Mouse (Mus musculus) forebrain, embryonic 12.5 days (tissue): ENCODE data around the gene Vti1a. TPM values are rescaled to one million over a fixed set of nuclear protein-coding genes. Genes with fewer than 3 reads are reported as not detected.
A peak's percentile ranks its signal among the peaks of the same experiment; 100 is the strongest.

ENCODE experiments used
- ATAC-seq: fragments of 200-750 bp; cut with Nextera tagmentation; 2 replicates; pipeline ENCODE4 v1.8.0; 2017; ENCODE audit warnings: moderate TSS enrichment; ENCODE audit not compliant: low FRiP score
- H3K27ac ChIP-seq: fragments of 300-500 bp; sonication (generic); 2 replicates; pipeline ENCODE4 v1.5.1; 2016; ENCODE audit warnings: mild to moderate bottlenecking
- H3K27me3 ChIP-seq: fragments of 300-500 bp; sonication (generic); 2 replicates; pipeline ENCODE4 v1.6.1; 2016; ENCODE audit warnings: mild to moderate bottlenecking
- H3K36me3 ChIP-seq: fragments of 300-500 bp; sonication (generic); replicated peaks from 2 replicates; pipeline ENCODE4 v1.6.1; 2016; ENCODE audit warnings: mild to moderate bottlenecking
- H3K4me1 ChIP-seq: fragments of 300-500 bp; sonication (generic); 2 replicates; pipeline ENCODE4 v1.6.1; 2016
- H3K4me2 ChIP-seq: fragments of 300-500 bp; sonication (generic); 2 replicates; pipeline ENCODE4 v1.6.1; 2016; ENCODE audit warnings: mild to moderate bottlenecking, moderate library complexity
- H3K4me3 ChIP-seq: fragments of 300-500 bp; sonication (generic); replicated peaks from 2 replicates; pipeline ENCODE4 v1.5.1; 2016; ENCODE audit warnings: mild to moderate bottlenecking
- H3K9ac ChIP-seq: fragments of 300-500 bp; sonication (generic); 2 replicates; pipeline ENCODE4 v1.6.1; 2016; ENCODE audit warnings: mild to moderate bottlenecking
- H3K9me3 ChIP-seq: fragments of 300-500 bp; sonication (generic); 2 replicates; pipeline ENCODE4 v1.6.1; 2016
- WGBS: fragments of 180-500 bp; shearing (Covaris S2); methylation state at CpG from one replicate; pipeline ENCODE4 v1.1.7; 2016; 5-methylcytosine and 5-hydroxymethylcytosine counted together
- polyA plus RNA-seq: library from polyadenylated mRNA; unstranded; fragments of >200 nt; fragmentation: Nextera tagmentation; extraction: Ambion mirVana; gene quantifications from 2 replicates; pipeline ENCODE4 v1.2.1, GENCODE M21; 2016

Vti1a gene
- polyA plus RNA-seq, 1 experiment from 2014 or later: 34.3 TPM

DNA sequence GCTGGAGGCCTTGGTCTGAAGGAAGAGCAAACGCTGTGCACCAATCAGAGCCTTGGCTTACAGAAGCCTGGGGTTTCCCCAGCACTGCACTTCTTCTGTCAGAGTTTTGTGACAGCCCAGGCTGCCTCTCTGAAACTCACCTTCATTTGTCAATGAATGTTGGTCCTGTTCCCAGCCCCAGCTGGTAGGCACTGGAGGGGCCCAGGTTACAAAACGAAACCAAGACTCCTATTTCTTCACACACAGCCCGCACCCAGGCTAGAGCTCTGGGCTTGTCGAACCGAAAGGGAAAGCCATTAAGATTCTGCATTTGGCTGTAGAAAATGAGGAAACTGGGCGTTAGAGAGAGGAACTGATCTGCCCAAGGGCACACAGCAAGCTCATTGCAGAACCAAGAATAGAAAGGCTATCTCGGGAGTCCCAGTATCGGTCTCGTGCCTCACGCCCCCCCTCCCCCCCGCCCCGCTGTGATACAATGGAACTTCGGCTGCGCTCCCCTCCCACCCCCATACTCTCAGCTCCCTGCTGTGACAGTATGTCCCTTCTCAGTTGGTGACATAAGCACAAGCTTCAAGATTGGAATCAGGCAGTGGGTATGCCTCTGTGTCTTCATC lies 327.3 kb downstream of the Vti1a start:
- Histone ChIP-seq H3K4me3 (peak overlapping the region; percentile 22), H3K9me3 (no peaks in the 10 kb centered on the region), H3K36me3 (no peaks in the 10 kb centered on the region), H3K27me3 (peaks cover 43% of the 10 kb centered on the region), H3K4me1 (peaks cover 17% of the 10 kb centered on the region), H3K9ac (peak overlapping the region; percentile 18), H3K27ac (no peak overlapping the region), H3K4me2 (peak overlapping the region; percentile 48)
- ATAC-seq: no peak
- 7% methylated on average over 14 of the region's 14 CpGs for WGBS

DNA sequence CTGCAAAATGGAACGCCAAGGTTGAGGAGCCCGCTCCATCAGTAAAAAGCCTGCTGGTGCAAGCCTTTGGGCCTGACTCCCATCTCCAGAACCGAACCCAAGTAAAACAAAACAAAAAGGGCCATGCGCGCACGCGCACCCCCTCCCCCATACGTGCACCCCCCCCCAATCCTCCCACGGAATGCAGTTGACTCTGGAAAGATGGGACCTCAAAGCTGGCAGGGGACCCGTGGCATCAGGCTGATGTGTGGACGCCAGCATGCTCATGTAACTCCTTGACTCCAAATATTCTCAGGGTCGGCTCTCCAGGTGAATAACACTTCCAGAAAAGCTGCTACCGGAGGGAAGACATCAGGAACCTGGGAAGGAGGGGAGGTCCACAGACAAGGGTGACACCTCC lies 327.8 kb downstream of the Vti1a start:
- Histone ChIP-seq H3K36me3 (no peaks in the 10 kb centered on the region), H3K4me3 (no peak overlapping the region), H3K9ac (no peak overlapping the region), H3K27ac (no peak overlapping the region), H3K4me2 (peak overlapping the region; percentile 48), H3K27me3 (peaks cover 45% of the 10 kb centered on the region), H3K9me3 (no peaks in the 10 kb centered on the region), H3K4me1 (peaks cover 17% of the 10 kb centered on the region)
- WGBS: 72% methylated on average over 13 of the region's 13 CpGs
- ATAC-seq: no peak

DNA sequence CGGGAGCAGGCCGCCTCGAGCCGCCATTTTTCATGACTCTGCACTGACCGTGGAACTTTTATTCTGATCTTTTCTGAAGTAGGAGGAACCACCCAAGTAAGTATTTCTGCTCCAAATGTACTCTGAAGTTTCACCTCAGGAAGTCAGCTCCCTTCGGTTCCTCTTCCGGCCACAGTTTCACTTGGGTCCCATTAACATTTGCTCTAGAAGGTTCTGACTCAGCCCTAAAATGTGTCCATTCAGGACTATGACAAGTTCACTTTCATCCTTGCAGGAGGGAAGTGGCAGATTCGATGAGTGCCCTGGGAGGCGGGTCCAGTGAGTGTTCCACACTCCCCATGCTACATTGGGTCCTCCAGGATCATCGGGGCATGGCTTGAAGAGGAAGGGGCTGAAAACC lies 333.3 kb downstream of the Vti1a start:
- Histone ChIP-seq H3K9ac (no peak overlapping the region), H3K4me3 (no peak overlapping the region), H3K27ac (no peak overlapping the region), H3K27me3 (peaks cover 28% of the 10 kb centered on the region), H3K9me3 (no peaks in the 10 kb centered on the region), H3K36me3 (no peaks in the 10 kb centered on the region), H3K4me1 (no peaks in the 10 kb centered on the region), H3K4me2 (no peak overlapping the region)
- 95% methylated on average over 10 of the region's 10 CpGs for WGBS
- ATAC-seq: no peak

DNA sequence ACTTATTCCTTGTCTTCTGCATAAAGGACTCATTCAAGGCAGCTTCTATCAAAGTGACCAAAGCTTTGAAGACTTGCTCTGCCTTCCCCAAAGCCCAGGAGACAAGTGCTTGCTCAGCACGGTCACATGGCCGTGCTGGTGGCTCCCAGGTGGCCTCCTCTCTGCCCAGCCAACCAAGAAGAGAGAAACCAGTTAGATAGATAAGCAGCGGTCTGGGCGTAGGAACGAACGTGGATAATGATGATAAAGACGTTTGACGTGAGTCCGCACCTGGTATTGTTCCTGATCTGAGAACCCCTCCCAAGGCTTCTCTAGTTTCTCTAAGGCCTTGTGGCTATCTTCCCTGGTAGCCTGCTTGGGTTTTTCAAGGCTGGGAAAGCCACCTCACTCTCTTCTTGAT lies 334.9 kb downstream of the Vti1a start:
- no peak overlapping the region for H3K4me3 ChIP-seq
- no peak overlapping the region for H3K27ac ChIP-seq
- H3K4me1 ChIP-seq: no peaks in the 10 kb centered on the region
- H3K9ac ChIP-seq: no peak overlapping the region
- H3K36me3 ChIP-seq: no peaks in the 10 kb centered on the region
- peaks cover 18% of the 10 kb centered on the region; the same call in 1 of the 2 replicates for H3K27me3 ChIP-seq
- H3K9me3 ChIP-seq: no peaks in the 10 kb centered on the region
- no peak for ATAC-seq
- H3K4me2 ChIP-seq: no peak overlapping the region
- 86% methylated on average over 9 of the region's 9 CpGs for WGBS

DNA sequence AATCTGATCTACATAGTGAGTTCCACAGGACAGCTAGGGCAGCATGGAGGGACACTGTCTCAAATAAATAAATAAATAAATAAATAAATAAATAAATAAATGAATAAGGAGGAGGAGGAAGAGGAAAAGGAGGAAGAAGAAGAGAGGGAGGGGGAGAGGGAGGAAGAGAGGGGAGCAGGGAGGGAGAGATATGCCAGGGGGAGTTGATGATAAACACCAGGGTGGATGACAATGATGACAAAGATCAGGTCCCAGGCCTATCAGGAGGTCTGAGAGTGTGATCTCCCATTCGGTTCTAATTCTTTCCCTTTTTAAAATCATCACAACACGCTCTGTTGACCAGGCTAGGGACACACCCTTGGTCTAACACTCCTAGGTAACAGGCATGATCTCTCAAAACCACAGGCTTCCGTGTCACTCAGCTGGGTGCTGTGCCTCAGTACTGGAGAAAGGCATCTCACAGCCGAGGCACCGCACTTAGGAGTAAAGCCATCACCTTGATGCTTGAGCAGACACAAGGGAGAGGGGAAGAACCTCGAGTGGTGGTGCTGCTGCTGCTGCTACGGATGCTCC lies 336.7 kb downstream of the Vti1a start:
- H3K27me3 ChIP-seq: peaks cover 9% of the 10 kb centered on the region; the same call in 1 of the 2 replicates
- no peaks in the 10 kb centered on the region for H3K36me3 ChIP-seq
- no peak overlapping the region for H3K4me2 ChIP-seq
- 89% methylated on average over 7 of the region's 7 CpGs for WGBS
- H3K27ac ChIP-seq: no peak overlapping the region
- no peak for ATAC-seq
- no peak overlapping the region for H3K4me3 ChIP-seq
- H3K4me1 ChIP-seq: no peaks in the 10 kb centered on the region
- no peaks in the 10 kb centered on the region for H3K9me3 ChIP-seq
- H3K9ac ChIP-seq: no peak overlapping the region

DNA sequence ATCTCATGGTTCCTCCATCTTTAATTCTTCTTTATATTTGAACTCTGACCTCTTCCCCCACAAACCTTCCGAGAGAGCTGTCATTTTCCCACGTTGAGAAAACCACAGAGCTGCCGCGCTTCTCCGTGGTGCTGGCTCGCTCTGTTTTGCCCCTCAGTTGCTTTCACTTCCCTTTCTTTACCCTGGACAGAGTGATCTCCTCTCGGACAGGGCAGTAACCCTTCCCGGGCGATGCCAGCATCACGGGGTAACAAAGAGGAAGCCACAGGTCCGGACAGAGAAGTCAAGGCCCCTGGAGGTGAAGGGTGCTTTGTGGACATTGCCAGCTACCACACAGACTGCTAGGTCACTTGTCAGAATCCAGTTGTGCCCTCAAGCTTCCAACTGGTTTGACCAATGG lies 344.1 kb downstream of the Vti1a start:
- H3K36me3 ChIP-seq: no peaks in the 10 kb centered on the region
- no peak overlapping the region for H3K4me2 ChIP-seq
- H3K27ac ChIP-seq: no peak overlapping the region
- peaks cover 7% of the 10 kb centered on the region for H3K27me3 ChIP-seq
- peaks cover 6% of the 10 kb centered on the region for H3K4me1 ChIP-seq
- H3K9ac ChIP-seq: no peak overlapping the region
- no peaks in the 10 kb centered on the region for H3K9me3 ChIP-seq
- ATAC-seq: no peak
- 89% methylated on average over 11 of the region's 11 CpGs for WGBS
- no peak overlapping the region for H3K4me3 ChIP-seq

DNA sequence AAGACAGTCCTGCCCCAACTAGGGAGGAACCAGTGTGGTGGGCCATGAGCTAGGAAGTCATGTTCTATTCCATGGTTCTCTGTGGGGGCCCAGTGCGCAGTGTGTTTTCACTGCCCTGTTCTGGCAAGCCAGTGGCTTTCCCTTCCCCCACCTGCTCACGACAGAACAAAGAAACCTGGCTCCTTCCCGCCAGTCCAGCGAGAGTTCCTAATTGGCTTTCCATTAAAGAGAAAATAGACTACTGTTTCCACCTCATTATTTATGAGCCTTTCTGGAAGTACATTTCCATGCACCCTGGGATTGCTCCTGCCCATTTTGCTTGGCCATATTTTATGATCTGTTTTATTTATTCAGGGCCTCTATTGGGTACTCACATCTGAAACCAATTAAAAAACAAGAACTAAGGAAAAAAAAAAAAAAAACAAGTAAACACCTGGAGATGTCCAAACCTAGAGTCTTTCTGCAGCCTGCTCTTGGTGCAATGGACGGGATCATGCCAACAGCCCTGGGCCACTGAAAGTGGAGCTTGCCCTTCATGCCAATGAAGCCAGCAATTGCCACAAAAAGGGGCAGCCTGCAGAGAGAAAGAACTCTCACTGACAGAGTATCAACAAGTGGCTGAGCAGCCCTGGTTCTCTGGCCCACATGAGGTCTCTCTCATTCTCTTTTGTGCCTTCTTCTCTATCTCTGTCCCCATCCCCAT lies 346.6 kb downstream of the Vti1a start:
- no peak overlapping the region for H3K4me2 ChIP-seq
- no peaks in the 10 kb centered on the region for H3K36me3 ChIP-seq
- no peaks in the 10 kb centered on the region for H3K9me3 ChIP-seq
- 21% methylated on average over 5 of the region's 5 CpGs for WGBS
- H3K9ac ChIP-seq: no peak overlapping the region
- peaks cover 6% of the 10 kb centered on the region for H3K4me1 ChIP-seq
- H3K4me3 ChIP-seq: no peak overlapping the region
- peaks cover 12% of the 10 kb centered on the region; the same call in 1 of the 2 replicates for H3K27me3 ChIP-seq
- ATAC-seq: peak; percentile 49; the same call in 1 of the 2 replicates
- no peak overlapping the region for H3K27ac ChIP-seq

DNA sequence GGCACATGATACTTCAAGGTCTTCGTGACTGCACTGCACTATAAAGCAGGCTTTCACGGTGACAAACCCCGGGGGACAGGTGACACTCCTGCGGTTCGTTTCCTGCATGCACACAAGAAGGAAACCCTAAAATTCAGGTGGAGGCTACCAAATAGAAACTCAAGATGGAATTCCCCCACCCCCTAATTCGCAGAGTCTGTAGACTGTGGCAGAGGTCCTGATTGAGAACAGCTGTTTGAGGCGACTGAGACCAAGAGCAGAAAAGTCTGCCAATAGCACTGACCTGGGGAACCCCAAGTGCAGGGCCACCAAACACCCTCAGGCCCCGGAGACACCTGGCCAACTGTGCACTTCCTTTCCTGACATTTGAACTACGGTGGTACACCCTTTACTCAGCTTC lies 351.7 kb downstream of the Vti1a start:
- H3K4me3 ChIP-seq: no peak overlapping the region
- 89% methylated on average over 9 of the region's 9 CpGs for WGBS
- no peak overlapping the region for H3K27ac ChIP-seq
- no peak for ATAC-seq
- no peak overlapping the region for H3K4me2 ChIP-seq
- H3K27me3 ChIP-seq: 0 out of 2 replicates have a peak, but pooled peaks cover 5% of the 10 kb centered on the region
- no peaks in the 10 kb centered on the region for H3K36me3 ChIP-seq
- no peaks in the 10 kb centered on the region for H3K4me1 ChIP-seq
- H3K9me3 ChIP-seq: no peaks in the 10 kb centered on the region
- no peak overlapping the region for H3K9ac ChIP-seq

DNA sequence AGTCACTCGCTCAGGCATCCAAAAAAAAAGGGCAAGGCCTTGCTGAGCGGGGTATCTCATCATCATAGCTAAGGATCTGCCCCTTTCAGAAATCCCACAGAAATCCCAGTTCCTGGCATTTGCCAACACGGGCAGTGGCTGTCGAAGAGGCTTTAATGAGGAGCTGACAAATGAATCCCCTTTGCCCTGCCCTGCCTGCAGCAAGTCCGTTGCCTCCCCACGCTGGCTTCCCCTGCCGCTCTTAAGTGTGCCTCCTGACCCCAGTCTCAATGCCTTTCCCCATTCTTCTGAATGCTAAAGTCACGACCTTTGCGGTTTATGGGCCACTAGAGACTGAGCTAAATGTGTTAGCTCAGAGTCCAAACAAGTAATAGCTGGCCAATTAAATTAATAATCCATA lies 352.8 kb downstream of the Vti1a start:
- Histone ChIP-seq H3K9me3 (no peaks in the 10 kb centered on the region), H3K27ac (no peak overlapping the region), H3K4me2 (no peak overlapping the region), H3K4me3 (no peak overlapping the region), H3K36me3 (no peaks in the 10 kb centered on the region), H3K27me3 (0 out of 2 replicates have a peak, but pooled peaks cover 5% of the 10 kb centered on the region), H3K9ac (no peak overlapping the region), H3K4me1 (no peaks in the 10 kb centered on the region)
- no peak for ATAC-seq
- 67% methylated on average over 9 of the region's 9 CpGs for WGBS

Other genes starting within 250 kb of the Vti1a start
- gene Gpam, start 189.1 kb upstream of the Vti1a start, polyA plus RNA-seq: 21.5 and 24.4 TPM in 2 replicates
- 0.13 and 0.36 TPM in 2 replicates for gene Tectb, start 135.6 kb upstream of the Vti1a start, polyA plus RNA-seq
- not detected in 2 replicates for gene Gucy2g, start 75.1 kb upstream of the Vti1a start, polyA plus RNA-seq
- gene Acsl5, start 64.4 kb upstream of the Vti1a start, polyA plus RNA-seq: 15.5 and 18.9 TPM in 2 replicates
- gene Zdhhc6, start 263 bp upstream of the Vti1a start, polyA plus RNA-seq: 96.4 and 97.7 TPM in 2 replicates